Mouse (Mus musculus) small intestine, adult 2 months (tissue): ENCODE results near the gene Unkl. TPM values are rescaled to one million over a fixed set of nuclear protein-coding genes. Genes with fewer than 3 reads are reported as not detected.
"Not testable (repeated sequence)": the region's sequence is repeated elsewhere in the genome, so short reads cannot be mapped to it uniquely, and the experiment has no call there.

ENCODE experiments used
- H3K27ac ChIP-seq: fragments of 200-500 bp; 2 replicates; pipeline ENCODE4 v1.5.1; 2012; ENCODE audit warnings: low read depth, low read length, control low read depth, inconsistent platforms; ENCODE audit not compliant: insufficient read depth
- H3K27me3 ChIP-seq: fragments of 200-500 bp; 2 replicates; pipeline ENCODE4 v1.6.1; 2012; ENCODE audit warnings: mild to moderate bottlenecking, moderate library complexity, low read length, inconsistent platforms; ENCODE audit not compliant: control insufficient read depth, insufficient read depth
- H3K36me3 ChIP-seq: fragments of 200-500 bp; 2 replicates; pipeline ENCODE4 v1.6.1; 2012; ENCODE audit warnings: mild to moderate bottlenecking, low read length, control low read depth, inconsistent platforms; ENCODE audit not compliant: control insufficient read depth, insufficient read depth
- H3K4me1 ChIP-seq: fragments of 200-500 bp; 2 replicates; pipeline ENCODE4 v1.6.1; 2012; ENCODE audit warnings: low read length, inconsistent platforms, mixed read lengths; ENCODE audit not compliant: control insufficient read depth, insufficient read depth, insufficient read length
- H3K4me3 ChIP-seq: fragments of 200-500 bp; 2 replicates; pipeline ENCODE4 v1.5.1; 2012; ENCODE audit warnings: low read depth, mild to moderate bottlenecking, control low read depth, inconsistent platforms, low read length, moderate library complexity
- CTCF ChIP-seq: fragments of 200-500 bp; IDR thresholded peaks from 2 replicates; pipeline ENCODE4 v1.5.1; 2012; ENCODE audit warnings: low read depth, mild to moderate bottlenecking, control low read depth, inconsistent platforms, low read length, moderate library complexity, mixed read lengths; ENCODE audit not compliant: insufficient replicate concordance, insufficient read length; ENCODE audit errors: extremely low read depth
- POLR2A ChIP-seq: fragments of 200-500 bp; IDR thresholded peaks from 2 replicates; pipeline ENCODE4 v1.6.1; 2012; ENCODE audit warnings: low read depth, mild to moderate bottlenecking, control low read depth, inconsistent platforms, low read length, moderate library complexity
- WGBS: fragments of 180-500 bp; shearing (Covaris S2); methylation state at CpG from one replicate; pipeline ENCODE4 v1.1.7; 2018; 5-methylcytosine and 5-hydroxymethylcytosine counted together
- polyA plus RNA-seq: library from polyadenylated mRNA; depleted of rRNA; stranded (reverse); fragments of >200 nt; gene quantifications from 2 replicates; pipeline ENCODE4 v1.2.3, GENCODE M21; 2012

Gene Unkl
- polyA plus RNA-seq, 1 experiment, result 11.7 TPM

- Histone ChIP-seq H3K36me3 (peaks cover 10% of the 10 kb centered on the region), H3K4me1 (no peaks in the 10 kb centered on the region; the same call in 1 of the 2 replicates), H3K27me3 (no peaks in the 10 kb centered on the region), H3K27ac (no peak overlapping the region), H3K4me3 (no peak overlapping the region)
- 89% methylated on average over 15 of the region's 15 CpGs for WGBS
- TF ChIP-seq POLR2A, result no peak
- no peak for TF ChIP-seq CTCF
Observed at GRCm38 (mm10) chr17:25219492-25220295, 31.5 kb downstream of the Unkl start.

GRCm38 (mm10) chr17:25220746-25221145 is 32.5 kb downstream of the Unkl start:
- Histone ChIP-seq H3K4me1 (peaks cover 2% of the 10 kb centered on the region; the same call in 1 of the 2 replicates), H3K27ac (no peak overlapping the region), H3K27me3 (no peaks in the 10 kb centered on the region), H3K4me3 (no peak overlapping the region), H3K36me3 (peaks cover 9% of the 10 kb centered on the region)
- 74% methylated on average over 1 of the region's 1 CpGs for WGBS
- no peak for TF ChIP-seq POLR2A
- TF ChIP-seq CTCF, result no peak

GRCm38 (mm10) chr17:25221821-25222503 is 33.8 kb downstream of the Unkl start:
- Histone ChIP-seq H3K27ac (peak overlapping the region; percentile 61), H3K36me3 (peaks cover 6% of the 10 kb centered on the region; the same call in 1 of the 2 replicates), H3K27me3 (no peaks in the 10 kb centered on the region), H3K4me3 (peak overlapping the region; percentile 60), H3K4me1 (peaks cover 2% of the 10 kb centered on the region; the same call in 1 of the 2 replicates)
- WGBS, result 14% methylated on average over 21 of the region's 30 CpGs
- TF ChIP-seq CTCF (no peak), POLR2A (peak; percentile 42; the same call in 1 of the 2 replicates)

GRCm38 (mm10) chr17:25222504-25222940 is 34.3 kb downstream of the Unkl start:
- WGBS, result 7% methylated on average over 22 of the region's 28 CpGs
- Histone ChIP-seq H3K4me3 (peak overlapping the region; percentile 53), H3K27ac (peak overlapping the region; percentile 69)
- H3K36me3 ChIP-seq, H3K27me3 ChIP-seq, H3K4me1 ChIP-seq: not testable (repeated sequence)

- H3K27ac ChIP-seq, result peak overlapping the region; percentile 69
- H3K4me3 ChIP-seq, result peak overlapping the region; percentile 53
- no peaks in the 10 kb centered on the region for H3K27me3 ChIP-seq
- TF ChIP-seq CTCF, result no peak
- TF ChIP-seq POLR2A, result no peak
- H3K36me3 ChIP-seq, result peaks cover 4% of the 10 kb centered on the region; the same call in 1 of the 2 replicates
- peaks cover 2% of the 10 kb centered on the region; the same call in 1 of the 2 replicates for H3K4me1 ChIP-seq
- WGBS, result 22% methylated on average over 6 of the region's 6 CpGs
Observed at GRCm38 (mm10) chr17:25222951-25223601, 34.9 kb downstream of the Unkl start.

- WGBS, result 80% methylated on average over 7 of the region's 7 CpGs
- TF ChIP-seq CTCF, result no peak
- TF ChIP-seq POLR2A, result no peak
- peaks cover 2% of the 10 kb centered on the region; the same call in 1 of the 2 replicates for H3K4me1 ChIP-seq
- H3K36me3 ChIP-seq, result peaks cover 3% of the 10 kb centered on the region; the same call in 1 of the 2 replicates
- H3K27me3 ChIP-seq, result no peaks in the 10 kb centered on the region
- H3K27ac ChIP-seq, result peak overlapping the region; percentile 73
- H3K4me3 ChIP-seq, result no peak overlapping the region
Observed at GRCm38 (mm10) chr17:25224586-25225222, 36.5 kb downstream of the Unkl start.

- Histone ChIP-seq H3K36me3 (peaks cover 9% of the 10 kb centered on the region; the same call in 1 of the 2 replicates), H3K4me3 (no peak overlapping the region), H3K27ac (no peak overlapping the region), H3K27me3 (no peaks in the 10 kb centered on the region), H3K4me1 (peaks cover 2% of the 10 kb centered on the region; the same call in 1 of the 2 replicates)
- WGBS, result 85% methylated on average over 4 of the region's 4 CpGs
- TF ChIP-seq POLR2A (no peak), CTCF (no peak)
Observed at GRCm38 (mm10) chr17:25225659-25226058, 37.5 kb downstream of the Unkl start.
